Mouse (Mus musculus) neural tube, embryonic 15.5 days (tissue): ENCODE measurements around the gene A630001G21Rik. TPM values are rescaled to one million over a fixed set of nuclear protein-coding genes. Genes with fewer than 3 reads are reported as not detected.

Experiments used
- ATAC-seq: fragments of 200-750 bp; cut with Nextera tagmentation; 2 replicates; pipeline ENCODE4 v1.8.0; 2017; ENCODE audit warnings: mild to moderate bottlenecking, moderate TSS enrichment, moderate library complexity; ENCODE audit not compliant: low FRiP score
- H3K27ac ChIP-seq: fragments of 300-500 bp; sonication (generic); replicated peaks from 2 replicates; pipeline ENCODE4 v1.5.1; 2015; ENCODE audit warnings: mild to moderate bottlenecking, inconsistent platforms
- H3K27me3 ChIP-seq: fragments of 300-500 bp; sonication (generic); replicated peaks from 2 replicates; pipeline ENCODE4 v1.6.1; 2015; ENCODE audit warnings: inconsistent platforms
- H3K36me3 ChIP-seq: fragments of 300-500 bp; sonication (generic); 2 replicates; pipeline ENCODE4 v1.6.1; 2015; ENCODE audit warnings: inconsistent platforms
- H3K4me1 ChIP-seq: fragments of 300-500 bp; sonication (generic); 2 replicates; pipeline ENCODE4 v1.6.1; 2015; ENCODE audit warnings: inconsistent platforms
- H3K4me2 ChIP-seq: fragments of 300-500 bp; sonication (generic); 2 replicates; pipeline ENCODE4 v1.6.1; 2015; ENCODE audit warnings: inconsistent platforms, mild to moderate bottlenecking, moderate library complexity
- H3K4me3 ChIP-seq: fragments of 300-500 bp; sonication (generic); replicated peaks from 2 replicates; pipeline ENCODE4 v1.5.1; 2015; ENCODE audit warnings: mild to moderate bottlenecking, inconsistent platforms
- H3K9ac ChIP-seq: fragments of 300-500 bp; sonication (generic); replicated peaks from 2 replicates; pipeline ENCODE4 v1.6.1; 2015; ENCODE audit warnings: mild to moderate bottlenecking, inconsistent platforms
- H3K9me3 ChIP-seq: fragments of 300-500 bp; sonication (generic); replicated peaks from 2 replicates; pipeline ENCODE4 v1.6.1; 2016; ENCODE audit warnings: inconsistent platforms
- WGBS: fragments of 180-500 bp; shearing (Covaris S2); methylation state at CpG from one replicate; pipeline ENCODE4 v1.1.7; 2015; ENCODE audit warnings: mixed read lengths; 5-methylcytosine and 5-hydroxymethylcytosine counted together
- microRNA-seq: library from miRNA; unstranded; fragments of <30 nt; microRNA quantifications from one replicate; pipeline ENCODE4, GENCODE M21; 2017
- polyA plus RNA-seq: library from polyadenylated mRNA; unstranded; fragments of >200 nt; fragmentation: Nextera tagmentation; extraction: Ambion mirVana; gene quantifications from 2 replicates; pipeline ENCODE4 v1.2.1, GENCODE M21; 2015

Gene A630001G21Rik
- polyA plus RNA-seq, 1 experiment from 2014 or later, result 0.45 TPM

DNA sequence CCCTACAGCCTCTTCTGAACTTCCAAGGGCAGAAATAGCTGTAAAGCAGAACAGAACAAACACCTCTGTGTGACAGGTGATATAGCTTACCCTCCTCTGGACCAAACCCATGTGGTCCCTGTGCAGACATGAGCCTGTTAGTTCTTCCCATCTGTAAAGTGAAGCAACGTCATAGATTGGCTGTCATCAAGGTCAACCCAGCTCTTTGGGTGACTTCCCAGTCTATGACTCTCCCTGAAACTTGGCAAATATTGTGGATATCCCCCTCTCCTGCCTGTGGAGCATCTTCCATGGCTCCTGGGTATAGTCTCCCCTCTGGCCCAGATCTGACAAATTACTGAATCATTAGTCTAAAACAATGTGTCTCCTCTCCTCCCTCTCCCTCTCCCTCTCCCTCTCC lies 86.2 kb downstream of the A630001G21Rik start:
- Histone ChIP-seq H3K4me3 (no peak overlapping the region), H3K4me1 (no peaks in the 10 kb centered on the region), H3K9me3 (no peaks in the 10 kb centered on the region), H3K36me3 (no peaks in the 10 kb centered on the region), H3K27ac (no peak overlapping the region), H3K9ac (no peak overlapping the region), H3K27me3 (no peaks in the 10 kb centered on the region), H3K4me2 (no peak overlapping the region)
- no peak for ATAC-seq
- 85% methylated on average over 1 of the region's 1 CpGs for WGBS

GRCm38 (mm10) chr1:85690544-85690943 lies 87.9 kb downstream of the A630001G21Rik start:
- H3K27ac ChIP-seq, result no peak overlapping the region
- no peaks in the 10 kb centered on the region for H3K9me3 ChIP-seq
- no peaks in the 10 kb centered on the region for H3K27me3 ChIP-seq
- H3K36me3 ChIP-seq, result no peaks in the 10 kb centered on the region
- ATAC-seq, result no peak
- H3K4me3 ChIP-seq, result no peak overlapping the region
- no peak overlapping the region for H3K4me2 ChIP-seq
- H3K9ac ChIP-seq, result no peak overlapping the region
- no peaks in the 10 kb centered on the region for H3K4me1 ChIP-seq
- 89% methylated on average over 3 of the region's 3 CpGs for WGBS

DNA sequence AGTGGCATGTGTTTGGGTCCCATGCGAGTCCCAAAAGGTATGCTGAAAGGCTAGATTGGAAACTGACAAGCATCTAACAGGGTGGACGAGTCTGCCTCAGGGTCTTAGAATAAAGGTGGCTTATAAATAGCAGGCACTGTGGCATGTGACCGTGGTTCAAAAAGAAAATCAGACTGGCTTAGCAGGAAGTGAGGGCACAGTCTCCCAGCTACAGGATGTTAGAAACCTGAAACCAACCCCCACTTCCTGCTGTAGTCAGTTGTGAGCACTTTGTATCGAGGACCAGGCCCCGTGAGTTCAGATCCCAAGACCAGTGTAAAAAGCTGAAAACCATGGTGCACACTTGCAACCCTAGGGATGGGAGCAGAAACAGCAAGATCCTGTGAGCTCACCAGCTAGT lies 91.1 kb downstream of the A630001G21Rik start:
- Histone ChIP-seq H3K4me1 (no peaks in the 10 kb centered on the region), H3K4me3 (no peak overlapping the region), H3K9ac (no peak overlapping the region), H3K4me2 (no peak overlapping the region), H3K27me3 (no peaks in the 10 kb centered on the region), H3K9me3 (no peaks in the 10 kb centered on the region), H3K36me3 (no peaks in the 10 kb centered on the region), H3K27ac (no peak overlapping the region)
- no peak for ATAC-seq
- 79% methylated on average over 5 of the region's 5 CpGs for WGBS

- no peak for ATAC-seq
- Histone ChIP-seq H3K27ac (no peak overlapping the region), H3K36me3 (no peaks in the 10 kb centered on the region), H3K4me3 (no peak overlapping the region), H3K4me1 (no peaks in the 10 kb centered on the region), H3K9me3 (no peaks in the 10 kb centered on the region), H3K9ac (no peak overlapping the region), H3K4me2 (no peak overlapping the region), H3K27me3 (no peaks in the 10 kb centered on the region)
- WGBS, result 72% methylated on average over 5 of the region's 5 CpGs
Observed at GRCm38 (mm10) chr1:85686666-85687065, 91.8 kb downstream of the A630001G21Rik start.

GRCm38 (mm10) chr1:85680226-85680625 lies 98.2 kb downstream of the A630001G21Rik start:
- ATAC-seq, result no peak
- no peaks in the 10 kb centered on the region for H3K4me1 ChIP-seq
- no peaks in the 10 kb centered on the region for H3K9me3 ChIP-seq
- 77% methylated on average over 4 of the region's 4 CpGs for whole genome bisulfite sequencing
- H3K9ac ChIP-seq, result no peak overlapping the region
- H3K4me2 ChIP-seq, result no peak overlapping the region
- no peak overlapping the region for H3K4me3 ChIP-seq
- no peaks in the 10 kb centered on the region for H3K36me3 ChIP-seq
- H3K27ac ChIP-seq, result no peak overlapping the region
- H3K27me3 ChIP-seq, result no peaks in the 10 kb centered on the region

Small RNA genes lying within 50 kb of the gene (microRNA-seq; reads per million reads assigned to microRNA genes)
- gene Gm25472 (not detected), gene Mir8096 (not detected)

Other genes with a start within 250 kb of the A630001G21Rik start
- gene G530012D18Rik, start 203.0 kb downstream of the A630001G21Rik start, polyA plus RNA-seq, result not detected in 2 replicates
- gene Sp110, start 179.8 kb downstream of the A630001G21Rik start, polyA plus RNA-seq, result 0.52 and 11.7 TPM in 2 replicates
- 0.44 and 2.5 TPM in 2 replicates for gene Sp140, start 178.3 kb downstream of the A630001G21Rik start, polyA plus RNA-seq
- gene Sp100, start 128.7 kb downstream of the A630001G21Rik start, polyA plus RNA-seq, result 0.88 and 6.5 TPM in 2 replicates
- 42.8 and 45.3 TPM in 2 replicates for gene Cab39, start 14.8 kb upstream of the A630001G21Rik start, polyA plus RNA-seq
- 185 and 211 TPM in 2 replicates for gene Itm2c, start 115.6 kb upstream of the A630001G21Rik start, polyA plus RNA-seq
- gene 4933407L21Rik, start 149.8 kb upstream of the A630001G21Rik start, polyA plus RNA-seq, result 6.7 and 6.8 TPM in 2 replicates
- gene Gpr55, start 182.4 kb upstream of the A630001G21Rik start, polyA plus RNA-seq, result 0.10 and 0.19 TPM in 2 replicates
- 0.41 and 0.60 TPM in 2 replicates for gene Spata3, start 238.2 kb upstream of the A630001G21Rik start, polyA plus RNA-seq